Mouse (Mus musculus): Measurements from ENCODE around the gene Ormdl1.

DNA sequence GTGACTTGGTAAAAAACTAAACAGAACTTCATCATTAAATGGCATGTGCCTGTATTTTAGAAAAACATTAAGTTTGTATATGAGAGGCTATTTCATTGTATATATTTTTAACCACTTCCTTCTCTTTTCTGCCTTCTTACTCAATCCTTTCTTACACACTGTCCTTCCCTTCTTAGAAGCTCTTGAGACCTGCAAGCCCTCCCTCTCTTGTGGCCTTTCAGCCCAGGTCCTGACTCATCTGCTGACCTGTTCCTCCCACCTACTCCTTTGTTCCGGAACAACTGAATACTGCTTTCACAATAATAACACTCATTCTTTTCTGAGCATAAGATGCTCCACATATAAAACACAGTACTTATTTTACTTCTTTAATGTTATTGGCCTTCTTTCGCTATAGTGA is 44.2 kb downstream of the Ormdl1 start:
- no peak for TF ChIP-seq POLR2A (IDR thresholded peaks at IDR 0.05; ENCODE audit: control insufficient read depth, low read depth, low read length)
- TF ChIP-seq CTCF (IDR thresholded peaks at IDR 0.05; ENCODE audit: control insufficient read depth, insufficient read depth, insufficient replicate concordance, low read depth, low read length) = no peak
